Mouse (Mus musculus) lung, embryonic 15.5 days (tissue): ENCODE measurements around the gene Ankrd35. TPM values are rescaled to one million over a fixed set of nuclear protein-coding genes. Genes with fewer than 3 reads are reported as not detected.
A peak's percentile ranks its signal among the peaks of the same experiment; 100 is the strongest.

Experiments used
- ATAC-seq: fragments of 200-750 bp; cut with Nextera tagmentation; 2 replicates; pipeline ENCODE4 v1.8.0; 2017; ENCODE audit warnings: moderate number of reproducible peaks, borderline replicate concordance; ENCODE audit not compliant: low FRiP score, low TSS enrichment; ENCODE audit errors: extremely low read depth
- H3K27ac ChIP-seq: fragments of 300-500 bp; sonication (generic); 2 replicates; pipeline ENCODE4 v1.5.1; 2015; ENCODE audit warnings: moderate library complexity, mild to moderate bottlenecking, inconsistent platforms
- H3K27me3 ChIP-seq: fragments of 300-500 bp; sonication (generic); 2 replicates; pipeline ENCODE4 v1.6.1; 2015; ENCODE audit warnings: inconsistent platforms
- H3K36me3 ChIP-seq: fragments of 300-500 bp; sonication (generic); 2 replicates; pipeline ENCODE4 v1.6.1; 2015; ENCODE audit warnings: inconsistent platforms
- H3K4me1 ChIP-seq: fragments of 300-500 bp; sonication (generic); 2 replicates; pipeline ENCODE4 v1.6.1; 2015; ENCODE audit warnings: inconsistent platforms
- H3K4me2 ChIP-seq: fragments of 300-500 bp; sonication (generic); 2 replicates; pipeline ENCODE4 v1.6.1; 2015; ENCODE audit warnings: inconsistent platforms, mild to moderate bottlenecking, moderate library complexity
- H3K4me3 ChIP-seq: fragments of 300-500 bp; sonication (generic); 2 replicates; pipeline ENCODE4 v1.5.1; 2015; ENCODE audit warnings: mild to moderate bottlenecking, inconsistent platforms
- H3K9ac ChIP-seq: fragments of 300-500 bp; sonication (generic); 2 replicates; pipeline ENCODE4 v1.6.1; 2015; ENCODE audit warnings: inconsistent platforms
- H3K9me3 ChIP-seq: fragments of 300-500 bp; sonication (generic); 2 replicates; pipeline ENCODE4 v1.6.1; 2016; ENCODE audit warnings: inconsistent platforms
- WGBS: fragments of 180-500 bp; shearing (Covaris S2); methylation state at CpG from one replicate; pipeline ENCODE4 v1.1.7; 2015; 5-methylcytosine and 5-hydroxymethylcytosine counted together
- polyA plus RNA-seq: library from polyadenylated mRNA; unstranded; fragments of >200 nt; fragmentation: Nextera tagmentation; extraction: Ambion mirVana; gene quantifications from 2 replicates; pipeline ENCODE4 v1.2.1, GENCODE M21; 2015

Ankrd35 gene
- polyA plus RNA-seq = 0.24 and 0.52 TPM in 2 replicates

DNA sequence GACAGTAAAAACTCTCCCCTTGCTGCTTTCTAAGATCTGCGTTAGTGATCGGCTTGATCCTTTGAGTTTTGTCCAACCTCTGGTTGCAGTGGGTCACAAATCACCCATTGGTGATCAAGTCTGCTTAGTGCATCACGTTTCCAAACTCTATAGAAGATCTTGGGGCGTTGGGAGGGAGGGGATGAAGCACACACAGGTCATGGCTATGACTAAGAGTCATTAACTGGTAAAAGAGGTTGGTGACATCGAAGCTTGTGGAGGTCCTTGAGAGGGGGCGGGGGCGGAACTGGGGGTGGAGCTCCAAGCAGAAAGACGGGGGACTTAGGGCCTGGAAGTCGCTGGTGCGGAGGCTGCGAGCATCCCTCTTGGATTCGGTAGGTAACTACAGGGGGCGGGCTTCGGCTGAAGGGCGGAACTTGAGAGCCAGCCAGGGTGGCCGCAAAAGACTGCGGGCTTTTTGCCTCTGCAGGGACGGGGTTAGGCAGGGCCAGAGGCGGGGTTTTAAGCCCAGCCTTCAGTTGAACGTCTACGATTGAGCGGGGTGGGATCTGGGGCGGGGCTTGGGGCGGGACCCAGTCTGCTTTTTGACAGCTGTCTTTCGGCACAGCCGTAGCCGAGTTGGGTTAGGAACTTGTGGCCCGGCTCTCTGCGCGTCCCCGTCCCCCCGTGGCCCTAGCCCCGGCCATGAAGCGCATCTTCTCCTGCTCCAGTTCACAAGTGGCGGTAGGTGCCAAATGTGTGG, at the start of gene Ankrd35:
Ankrd35 (plus strand) TSS at position 405 of the 742 bp plus-strand sequence.
- ATAC-seq = peak; percentile 97
- no peak within 1 kb of the TSS for H3K27ac ChIP-seq
- peak within 1 kb of the TSS; percentile 89 for H3K4me2 ChIP-seq
- H3K27me3 ChIP-seq = no peaks in the 10 kb centered on the region
- H3K4me3 ChIP-seq = peak within 1 kb of the TSS; percentile 43
- H3K4me1 ChIP-seq = peaks cover 7% of the 10 kb centered on the region; the same call in 1 of the 2 replicates
- no peaks in the 10 kb centered on the region for H3K36me3 ChIP-seq
- WGBS = 4% methylated on average over 35 of the region's 35 CpGs
- no peaks in the 10 kb centered on the region for H3K9me3 ChIP-seq
- H3K9ac ChIP-seq = peak within 1 kb of the TSS; percentile 16; the same call in 1 of the 2 replicates

- Histone ChIP-seq H3K4me2 (no peak overlapping the region), H3K9ac (no peak overlapping the region), H3K27ac (no peak overlapping the region), H3K36me3 (peaks cover 53% of the 10 kb centered on the region), H3K4me3 (no peak overlapping the region), H3K27me3 (no peaks in the 10 kb centered on the region), H3K4me1 (no peaks in the 10 kb centered on the region), H3K9me3 (no peaks in the 10 kb centered on the region)
- no peak for ATAC-seq
- 89% methylated on average over 4 of the region's 4 CpGs for WGBS
Observed at GRCm38 (mm10) chr3:96623201-96623600, 46.7 kb upstream of the Ankrd35 start.

DNA sequence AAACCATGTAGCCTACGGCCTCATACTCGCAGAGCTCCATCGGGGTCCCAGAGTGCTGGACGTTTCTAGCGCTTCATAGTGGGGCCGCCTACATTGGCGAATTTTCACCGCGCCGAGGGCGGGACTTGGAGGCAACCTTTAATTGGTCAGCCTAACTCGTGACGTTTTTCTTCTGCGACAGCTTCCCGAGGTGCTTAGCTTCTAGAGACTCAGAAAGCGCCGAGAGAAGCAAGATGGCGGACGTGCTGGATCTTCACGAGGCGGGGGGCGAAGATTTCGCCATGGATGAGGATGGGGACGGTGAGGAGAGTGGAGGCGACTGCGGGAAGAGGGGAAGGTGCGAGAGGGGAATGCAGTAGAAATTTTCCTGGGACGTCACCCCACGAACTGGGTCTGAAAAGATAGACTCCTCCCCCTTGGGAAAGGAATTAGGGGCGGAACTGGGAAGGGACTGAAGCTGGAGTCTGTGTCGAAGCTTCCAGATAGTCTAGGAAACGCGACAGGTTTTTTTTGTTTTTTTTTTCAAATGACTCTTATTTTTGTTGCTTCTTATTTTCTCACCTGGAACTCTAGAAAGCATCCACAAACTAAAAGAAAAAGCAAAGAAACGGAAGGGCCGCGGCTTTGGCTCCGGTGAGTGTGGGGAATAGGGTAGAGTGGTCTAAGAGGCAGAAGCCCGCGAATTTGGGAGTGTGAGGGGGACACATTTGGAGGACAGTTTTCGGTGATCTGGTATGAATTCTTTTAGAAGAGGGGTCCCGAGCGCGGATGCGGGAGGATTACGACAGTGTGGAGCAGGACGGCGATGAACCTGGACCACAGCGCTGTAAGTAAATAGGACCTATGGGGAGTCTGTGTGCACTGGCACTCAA, 40.0 kb upstream of the Ankrd35 start, which contains the start of gene Rbm8a:
Rbm8a (plus strand) TSS at position 205 of the 872 bp plus-strand sequence.
- under 1% methylated on average over 48 of the region's 48 CpGs for WGBS
- peak; percentile 95 for ATAC-seq
- peaks cover 30% of the 10 kb centered on the region for H3K36me3 ChIP-seq

GRCm38 (mm10) chr3:96632058-96632457, 37.9 kb upstream of the Ankrd35 start:
- no peak for ATAC-seq

More for the DNA sequence above, 40.0 kb upstream of the Ankrd35 start, which contains the start of gene Rbm8a:
- Histone ChIP-seq H3K27me3 (no peaks in the 10 kb centered on the region), H3K27ac (peak within 1 kb of the TSS; percentile 81), H3K4me2 (peak within 1 kb of the TSS; percentile 76), H3K4me1 (peaks cover 25% of the 10 kb centered on the region), H3K9ac (peak within 1 kb of the TSS; percentile 79), H3K4me3 (peak within 1 kb of the TSS; percentile 80), H3K9me3 (no peaks in the 10 kb centered on the region)

DNA sequence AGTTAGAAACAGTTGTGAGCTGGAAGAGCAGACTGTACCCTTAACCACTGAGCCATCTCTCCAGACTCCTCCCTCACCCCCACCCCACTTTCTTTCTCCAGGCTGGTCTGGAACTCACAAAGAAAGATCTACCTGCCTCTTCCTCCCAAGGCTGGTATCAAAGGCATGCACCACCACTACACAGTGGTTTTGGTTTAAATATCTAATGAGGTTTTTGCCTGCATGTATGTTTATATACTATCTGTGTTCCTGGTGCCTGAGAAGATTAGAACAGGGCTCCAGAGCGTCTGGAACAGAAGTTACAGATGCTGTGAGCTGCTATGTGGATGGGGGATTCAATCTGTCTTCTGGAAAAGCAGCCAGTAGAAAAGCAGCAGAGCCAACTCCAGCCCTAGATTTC, 35.9 kb upstream of the Ankrd35 start:
- Histone ChIP-seq H3K27ac (no peak overlapping the region), H3K4me2 (no peak overlapping the region), H3K9me3 (no peaks in the 10 kb centered on the region), H3K27me3 (no peaks in the 10 kb centered on the region), H3K4me1 (peaks cover 28% of the 10 kb centered on the region), H3K36me3 (peaks cover 36% of the 10 kb centered on the region), H3K4me3 (no peak overlapping the region), H3K9ac (no peak overlapping the region)
- no peak for ATAC-seq
- 55% methylated on average over 1 of the region's 1 CpGs for WGBS

More at GRCm38 (mm10) chr3:96632058-96632457, 37.9 kb upstream of the Ankrd35 start:
- Histone ChIP-seq H3K4me3 (no peak overlapping the region), H3K27me3 (no peaks in the 10 kb centered on the region), H3K27ac (no peak overlapping the region), H3K4me1 (peaks cover 34% of the 10 kb centered on the region), H3K36me3 (peaks cover 24% of the 10 kb centered on the region), H3K9ac (no peak overlapping the region), H3K4me2 (no peak overlapping the region), H3K9me3 (no peaks in the 10 kb centered on the region)

DNA sequence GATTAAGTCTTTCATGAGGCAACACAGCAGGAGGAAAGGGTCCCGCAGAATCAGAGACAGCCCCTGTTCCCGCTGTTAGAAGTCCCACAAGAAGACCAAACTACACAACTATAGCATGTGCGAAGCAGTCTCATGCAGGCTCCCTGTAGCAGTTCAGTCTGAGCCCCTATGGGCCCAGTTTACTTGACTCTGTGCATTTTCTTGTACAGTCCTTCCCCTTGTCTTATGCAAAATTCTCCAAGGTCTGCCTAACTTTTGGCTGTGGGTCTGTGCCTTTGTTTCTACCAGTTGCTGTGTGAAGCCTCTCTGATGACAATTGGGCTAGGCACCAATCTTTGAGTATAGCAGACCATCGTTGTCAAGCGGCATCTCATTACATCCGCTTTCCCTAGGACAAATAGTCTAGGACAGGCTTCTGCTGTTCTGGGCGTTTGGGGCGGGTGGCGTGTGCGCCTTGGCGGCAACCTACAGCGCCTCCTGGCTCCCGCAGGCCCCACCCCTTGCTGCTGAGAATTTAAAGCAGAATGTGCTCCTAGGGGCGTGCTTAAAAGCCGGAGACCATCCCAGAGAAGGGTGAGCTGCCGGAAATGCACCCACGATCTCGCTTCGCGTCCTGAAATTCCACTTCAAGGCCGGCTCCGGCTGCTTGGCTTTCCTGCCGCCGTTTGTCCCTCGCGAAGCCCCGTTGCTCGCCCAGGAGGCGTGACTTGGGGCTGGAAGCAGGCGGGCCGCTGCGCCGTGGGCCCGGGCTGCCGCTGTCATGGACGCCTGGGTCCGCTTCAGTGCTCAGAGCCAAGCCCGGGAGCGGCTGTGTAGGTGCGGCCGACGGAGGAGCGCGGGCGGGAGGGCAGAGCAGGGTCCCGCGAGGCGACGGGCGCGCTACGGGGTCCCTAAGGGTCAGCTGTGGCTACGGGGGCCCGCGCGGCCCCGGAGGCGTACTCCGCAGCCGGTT, 34.7 kb upstream of the Ankrd35 start, which contains the start of the genes Pex11b and Gm42957:
Pex11b (plus strand) TSS at position 449 of the 952 bp plus-strand sequence.
Gm42957 (plus strand) TSS at position 547 of the 952 bp plus-strand sequence.
- Histone ChIP-seq H3K4me3 (peak within 1 kb of the TSS; percentile 93), H3K27me3 (no peaks in the 10 kb centered on the region), H3K4me1 (peaks cover 25% of the 10 kb centered on the region), H3K4me2 (peak within 1 kb of the TSS; percentile 77), H3K9me3 (no peaks in the 10 kb centered on the region), H3K27ac (peak within 1 kb of the TSS; percentile 87), H3K9ac (peak within 1 kb of the TSS; percentile 97), H3K36me3 (peaks cover 45% of the 10 kb centered on the region)
- WGBS = 2% methylated on average over 60 of the region's 60 CpGs
- ATAC-seq = peak; percentile 95

- WGBS = 9% methylated on average over 15 of the region's 15 CpGs
- Histone ChIP-seq H3K4me3 (peak overlapping the region; percentile 93), H3K27ac (peak overlapping the region; percentile 87), H3K27me3 (no peaks in the 10 kb centered on the region), H3K9me3 (no peaks in the 10 kb centered on the region), H3K4me1 (peaks cover 20% of the 10 kb centered on the region), H3K9ac (peak overlapping the region; percentile 97), H3K36me3 (peaks cover 49% of the 10 kb centered on the region), H3K4me2 (peak overlapping the region; percentile 77)
- no peak for ATAC-seq
Observed at GRCm38 (mm10) chr3:96635906-96636305, 34.0 kb upstream of the Ankrd35 start.

DNA sequence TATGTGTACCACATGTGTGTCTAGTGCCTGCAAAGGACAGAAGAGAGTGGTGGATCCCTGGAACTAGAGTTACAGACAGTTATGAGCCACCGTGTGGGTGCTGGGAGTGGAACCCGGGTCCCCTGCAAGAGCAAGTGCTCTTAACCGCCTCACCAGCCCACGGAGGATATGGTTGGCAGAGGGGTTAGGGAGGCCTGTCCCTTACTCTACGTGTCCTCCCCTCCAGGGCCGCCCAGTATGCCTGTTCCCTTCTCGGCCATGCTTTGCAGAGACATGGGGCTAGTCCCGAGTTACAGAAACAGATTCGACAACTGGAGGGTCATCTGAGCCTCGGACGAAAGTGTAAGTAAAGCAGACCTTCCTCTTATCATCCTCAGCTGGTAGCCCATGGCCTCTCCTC, 33.5 kb upstream of the Ankrd35 start:
- no peaks in the 10 kb centered on the region for H3K9me3 ChIP-seq
- no peak for ATAC-seq
- H3K4me1 ChIP-seq = peaks cover 16% of the 10 kb centered on the region
- 61% methylated on average over 11 of the region's 11 CpGs for WGBS
- H3K27ac ChIP-seq = no peak overlapping the region
- H3K4me2 ChIP-seq = peak overlapping the region; percentile 77
- peak overlapping the region; percentile 97 for H3K9ac ChIP-seq
- no peaks in the 10 kb centered on the region for H3K27me3 ChIP-seq
- H3K4me3 ChIP-seq = peak overlapping the region; percentile 93
- peaks cover 49% of the 10 kb centered on the region for H3K36me3 ChIP-seq

GRCm38 (mm10) chr3:96639219-96639618, 30.7 kb upstream of the Ankrd35 start:
- WGBS = 80% methylated on average over 1 of the region's 1 CpGs
- H3K9ac ChIP-seq = no peak overlapping the region
- peaks cover 44% of the 10 kb centered on the region for H3K36me3 ChIP-seq
- no peak overlapping the region for H3K27ac ChIP-seq
- H3K4me3 ChIP-seq = no peak overlapping the region
- H3K9me3 ChIP-seq = no peaks in the 10 kb centered on the region
- H3K27me3 ChIP-seq = no peaks in the 10 kb centered on the region
- ATAC-seq = no peak
- no peak overlapping the region for H3K4me2 ChIP-seq
- peaks cover 16% of the 10 kb centered on the region for H3K4me1 ChIP-seq

DNA sequence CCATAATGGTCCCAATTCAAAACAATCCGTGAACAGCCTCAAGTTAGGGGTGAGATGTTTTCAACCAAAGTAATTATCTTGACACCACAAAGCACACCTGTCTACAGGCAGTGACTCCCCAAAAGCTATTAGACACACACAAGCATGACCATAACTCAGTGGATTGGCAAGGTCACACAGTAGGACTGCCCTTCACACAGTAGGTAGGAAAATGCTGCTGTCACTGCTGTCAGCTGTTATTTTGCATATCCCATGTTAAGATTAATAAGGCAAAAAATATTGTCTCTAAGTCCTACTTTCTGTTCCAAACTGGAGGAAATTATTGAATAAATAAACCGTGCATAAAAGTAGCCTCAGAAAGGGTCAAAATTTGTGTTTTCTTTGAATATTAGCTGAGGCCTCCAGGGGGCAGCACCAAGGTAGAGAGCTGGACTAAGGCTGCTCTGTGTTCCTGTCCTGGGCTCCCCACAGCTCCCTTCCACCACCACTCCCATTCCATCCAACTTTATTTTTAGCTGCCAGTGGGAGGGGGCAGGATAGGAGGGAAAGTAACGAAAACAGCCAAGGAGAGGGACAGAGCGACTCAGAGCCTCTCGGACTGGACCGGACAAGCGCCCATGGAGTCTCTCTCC, 24.8 kb upstream of the Ankrd35 start, which contains the start of gene Itga10:
Itga10 (plus strand) TSS at position 567 of the 632 bp plus-strand sequence.
- peak; percentile 49; the same call in 1 of the 2 replicates for ATAC-seq
- no peak within 1 kb of the TSS for H3K4me3 ChIP-seq

More for the DNA sequence above, 24.8 kb upstream of the Ankrd35 start, which contains the start of gene Itga10:
- H3K9ac ChIP-seq = no peak within 1 kb of the TSS
- no peaks in the 10 kb centered on the region for H3K9me3 ChIP-seq
- 49% methylated on average over 7 of the region's 7 CpGs for WGBS
- H3K36me3 ChIP-seq = peaks cover 29% of the 10 kb centered on the region
- H3K27me3 ChIP-seq = no peaks in the 10 kb centered on the region
- H3K27ac ChIP-seq = no peak within 1 kb of the TSS
- H3K4me1 ChIP-seq = no peaks in the 10 kb centered on the region
- H3K4me2 ChIP-seq = no peak within 1 kb of the TSS
